Mouse (Mus musculus): ENCODE data around the gene Cct2.

DNA sequence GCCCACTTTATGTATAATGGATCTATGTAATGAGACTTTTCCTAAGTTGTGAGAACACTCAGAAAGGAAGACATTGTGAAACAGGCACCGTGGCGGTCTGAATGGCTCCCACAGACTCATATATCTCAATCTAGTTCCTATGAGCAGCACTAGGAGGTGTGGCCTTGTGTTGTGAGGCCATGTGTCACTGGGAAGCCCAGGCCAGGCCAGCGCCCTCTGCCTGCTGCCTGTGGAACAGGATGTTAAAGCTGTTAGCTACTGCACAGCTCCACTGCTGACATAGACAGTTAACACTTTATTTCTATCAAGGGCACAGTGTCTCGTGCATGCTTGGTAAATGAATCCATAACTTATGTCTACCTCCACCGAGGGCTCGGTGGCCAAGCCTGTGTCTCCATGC is 14.7 kb upstream of the Cct2 start:
- TF ChIP-seq CTCF (IDR thresholded peaks at IDR 0.05; ENCODE audit: extremely low read depth, insufficient read depth, low read length), result peak; percentile 25; the same call in 1 of the 2 replicates
- TF ChIP-seq POLR2A (IDR thresholded peaks at IDR 0.05; ENCODE audit: extremely low read depth, insufficient read depth, low read length), result no peak

Measured in cortical plate, adult 2 months (tissue).